Mouse (Mus musculus): ENCODE results near the gene Jsrp1.

DNA sequence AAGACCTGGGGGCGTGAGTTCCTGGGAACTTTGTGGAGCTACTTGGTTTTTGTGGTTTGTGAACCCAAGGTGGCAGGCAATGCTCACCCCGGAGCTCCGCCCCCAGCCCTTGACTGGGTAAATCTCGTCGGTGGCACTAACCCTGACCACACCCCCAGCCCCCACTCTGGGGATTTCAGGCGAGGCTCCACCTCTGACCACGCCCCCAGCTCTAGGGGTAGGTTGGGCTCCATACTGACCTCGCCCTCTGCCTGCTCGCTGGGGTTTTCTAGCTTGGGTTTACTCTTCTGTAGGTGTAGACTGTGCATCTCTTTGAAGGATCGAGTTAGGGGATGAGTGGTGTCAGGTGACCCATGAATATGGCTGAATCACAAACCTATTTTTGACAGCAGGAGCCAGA, 35.3 kb upstream of the Jsrp1 start:
- no peak for TF ChIP-seq NRF1 (IDR thresholded peaks at IDR 0.05; ENCODE audit: insufficient read depth, low read depth, low read length, poor library complexity, severe bottlenecking)
- TF ChIP-seq CTCF (IDR thresholded peaks at IDR 0.05 in 2 of 3, conservative IDR thresholded peaks at IDR 0.05 in 1 of 3; ENCODE audit: control insufficient read depth in 1 of 3, insufficient read depth in 1 of 3, low read depth in 2 of 3, low read length in 3 of 3, poor library complexity in 1 of 3, severe bottlenecking in 1 of 3) = no peak
- no peak for TF ChIP-seq POLR2A (IDR thresholded peaks at IDR 0.05; ENCODE audit: control insufficient read depth in 1 of 2, insufficient read depth in 1 of 2, low read depth in 1 of 2, low read length in 2 of 2, poor library complexity in 1 of 2)
- no peak for TF ChIP-seq ZNF384 (IDR thresholded peaks at IDR 0.05; ENCODE audit: low read depth, low read length)
